Mouse (Mus musculus) brain, embryonic 14.5 days (tissue): ENCODE measurements around the gene Bcl9l.

Experiments
- CTCF ChIP-seq: fragments of 200-500 bp; IDR thresholded peaks from 2 replicates; pipeline ENCODE4 v1.5.1; 2012; ENCODE audit warnings: inconsistent platforms, mild to moderate bottlenecking, moderate library complexity, borderline replicate concordance; ENCODE audit not compliant: insufficient read depth, insufficient read length; ENCODE audit errors: extremely low read depth
- POLR2A ChIP-seq: fragments of 200-500 bp; IDR thresholded peaks from 2 replicates; pipeline ENCODE4 v1.6.1; 2012; ENCODE audit warnings: mild to moderate bottlenecking, inconsistent platforms, borderline replicate concordance; ENCODE audit not compliant: poor library complexity, insufficient read depth, insufficient read length, severe bottlenecking; ENCODE audit errors: extremely low read depth

DNA sequence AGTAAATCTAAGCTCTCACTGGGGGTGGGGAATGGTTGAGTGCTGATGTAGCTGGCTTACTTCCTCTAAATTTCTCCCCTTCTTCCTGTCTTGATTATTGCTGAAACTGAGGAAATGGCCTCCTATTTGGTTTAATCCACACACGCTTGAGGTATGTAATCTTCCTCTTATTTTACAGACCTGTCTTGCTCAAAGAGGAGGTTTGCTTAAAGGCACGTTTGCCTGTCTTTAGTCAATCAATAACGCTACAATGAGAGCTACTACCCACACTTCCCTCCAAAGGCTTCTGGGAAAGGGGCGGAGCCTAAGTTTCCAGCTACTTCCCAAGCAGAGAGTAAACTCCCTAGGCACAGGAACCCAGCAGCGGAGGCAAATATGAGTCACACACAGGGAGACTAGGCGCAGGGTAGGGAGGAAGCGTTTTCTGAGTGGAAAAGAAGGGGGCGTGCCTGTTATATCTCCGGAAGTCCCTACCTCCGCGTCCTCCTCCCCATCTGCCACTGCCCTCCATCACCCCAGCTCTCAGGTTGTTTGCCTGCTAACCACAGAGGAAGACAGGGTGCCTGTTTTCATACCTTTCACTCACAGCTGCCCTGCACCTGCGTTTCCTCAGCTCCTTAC lies 32.6 kb downstream of the Bcl9l start:
- no peak for TF ChIP-seq CTCF
- TF ChIP-seq POLR2A, result no peak
